Mouse (Mus musculus) midbrain, embryonic 11.5 days (tissue): Measurements from ENCODE around the gene Tbx5. TPM values are rescaled to one million over a fixed set of nuclear protein-coding genes. Genes with fewer than 3 reads are reported as not detected.

ENCODE experiments used
- ATAC-seq: fragments of 200-750 bp; cut with Nextera tagmentation; 2 replicates; pipeline ENCODE4 v1.8.0; 2017; ENCODE audit warnings: moderate TSS enrichment, moderate library complexity; ENCODE audit not compliant: low FRiP score
- DNase-seq: peaks from one replicate; pipeline ENCODE4 v3.0.0; 2015; ENCODE audit warnings: low spot score; ENCODE audit errors: missing footprints
- H3K27ac ChIP-seq: fragments of 300-500 bp; sonication (generic); 2 replicates; pipeline ENCODE4 v1.5.1; 2014; ENCODE audit warnings: low read depth, low read length
- H3K27me3 ChIP-seq: fragments of 300-500 bp; sonication (generic); 2 replicates; pipeline ENCODE4 v1.6.1; 2014; ENCODE audit warnings: mild to moderate bottlenecking, low read length, moderate library complexity, mixed read lengths; ENCODE audit not compliant: control insufficient read depth, insufficient read depth
- H3K36me3 ChIP-seq: fragments of 300-500 bp; sonication (generic); 2 replicates; pipeline ENCODE4 v1.6.1; 2014; ENCODE audit warnings: mild to moderate bottlenecking, low read length, moderate library complexity, mixed read lengths; ENCODE audit not compliant: control insufficient read depth, insufficient read depth
- H3K4me1 ChIP-seq: fragments of 300-500 bp; sonication (generic); 2 replicates; pipeline ENCODE4 v1.6.1; 2014; ENCODE audit warnings: low read length; ENCODE audit not compliant: control insufficient read depth, insufficient read depth
- H3K4me2 ChIP-seq: fragments of 300-500 bp; sonication (generic); 2 replicates; pipeline ENCODE4 v1.6.1; 2014; ENCODE audit warnings: mild to moderate bottlenecking, moderate library complexity
- H3K4me3 ChIP-seq: fragments of 300-500 bp; sonication (generic); 2 replicates; pipeline ENCODE4 v1.5.1; 2014; ENCODE audit warnings: low read depth, low read length
- H3K9ac ChIP-seq: fragments of 300-500 bp; sonication (generic); 2 replicates; pipeline ENCODE4 v1.6.1; 2014; ENCODE audit warnings: low read length
- H3K9me3 ChIP-seq: fragments of 300-500 bp; sonication (generic); 2 replicates; pipeline ENCODE4 v1.6.1; 2016; ENCODE audit warnings: low read length; ENCODE audit not compliant: control insufficient read depth
- WGBS: fragments of 180-500 bp; shearing (Covaris S2); extraction: QIAGEN DNeasy Blood & Tissue Kit; methylation state at CpG from one replicate; pipeline ENCODE4 v1.1.7; 2014; 5-methylcytosine and 5-hydroxymethylcytosine counted together
- polyA plus RNA-seq: library from polyadenylated mRNA; unstranded; fragments of >200 nt; fragmentation: Nextera tagmentation; extraction: Ambion mirVana; gene quantifications from 2 replicates; pipeline ENCODE4 v1.2.1, GENCODE M21; 2014

Gene Tbx5
- polyA plus RNA-seq, 1 experiment from 2014 or later, result not detected

DNA sequence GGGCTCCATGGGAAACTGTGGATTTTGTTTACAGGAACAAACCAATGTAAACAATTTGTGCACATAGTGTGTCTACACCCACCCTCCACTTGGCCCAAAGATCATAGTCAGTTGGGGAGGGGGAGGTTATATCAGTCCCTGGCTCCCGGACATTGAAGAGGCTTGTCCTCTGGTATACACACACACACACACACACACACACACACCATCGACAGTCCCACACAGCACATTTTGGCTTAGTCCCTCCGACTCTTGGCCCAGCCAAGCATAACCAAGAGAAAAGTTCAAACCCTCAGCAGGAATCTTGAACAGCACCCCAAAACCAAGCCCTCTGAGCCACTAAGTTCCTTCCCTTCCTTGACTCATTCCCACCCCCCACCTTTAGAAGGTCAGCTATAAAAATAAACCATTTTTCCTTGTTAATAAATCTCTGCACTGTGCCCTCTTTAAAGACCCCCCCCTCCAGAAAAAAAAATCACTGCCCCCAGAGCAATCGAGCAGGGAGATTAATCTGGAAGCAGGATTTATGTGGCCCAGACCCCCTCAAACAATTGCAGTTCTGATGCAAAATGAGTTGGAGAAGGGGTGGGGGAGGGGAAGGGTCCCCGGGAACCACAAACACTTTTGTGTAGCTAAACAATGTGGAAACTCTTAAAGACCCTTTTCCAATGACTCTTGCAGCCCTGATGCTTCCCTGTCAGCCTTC, 33.6 kb upstream of the Tbx5 start:
- H3K27me3 ChIP-seq, result peaks cover 100% of the 10 kb centered on the region
- H3K9ac ChIP-seq, result no peak overlapping the region
- H3K4me1 ChIP-seq, result no peaks in the 10 kb centered on the region
- no peak for ATAC-seq
- H3K4me2 ChIP-seq, result no peak overlapping the region
- H3K36me3 ChIP-seq, result no peaks in the 10 kb centered on the region
- WGBS, result 3% methylated on average over 5 of the region's 5 CpGs
- H3K27ac ChIP-seq, result no peak overlapping the region
- DNase-seq, result no peak
- H3K4me3 ChIP-seq, result no peak overlapping the region
- H3K9me3 ChIP-seq, result no peaks in the 10 kb centered on the region; the same call in 1 of the 2 replicates

DNA sequence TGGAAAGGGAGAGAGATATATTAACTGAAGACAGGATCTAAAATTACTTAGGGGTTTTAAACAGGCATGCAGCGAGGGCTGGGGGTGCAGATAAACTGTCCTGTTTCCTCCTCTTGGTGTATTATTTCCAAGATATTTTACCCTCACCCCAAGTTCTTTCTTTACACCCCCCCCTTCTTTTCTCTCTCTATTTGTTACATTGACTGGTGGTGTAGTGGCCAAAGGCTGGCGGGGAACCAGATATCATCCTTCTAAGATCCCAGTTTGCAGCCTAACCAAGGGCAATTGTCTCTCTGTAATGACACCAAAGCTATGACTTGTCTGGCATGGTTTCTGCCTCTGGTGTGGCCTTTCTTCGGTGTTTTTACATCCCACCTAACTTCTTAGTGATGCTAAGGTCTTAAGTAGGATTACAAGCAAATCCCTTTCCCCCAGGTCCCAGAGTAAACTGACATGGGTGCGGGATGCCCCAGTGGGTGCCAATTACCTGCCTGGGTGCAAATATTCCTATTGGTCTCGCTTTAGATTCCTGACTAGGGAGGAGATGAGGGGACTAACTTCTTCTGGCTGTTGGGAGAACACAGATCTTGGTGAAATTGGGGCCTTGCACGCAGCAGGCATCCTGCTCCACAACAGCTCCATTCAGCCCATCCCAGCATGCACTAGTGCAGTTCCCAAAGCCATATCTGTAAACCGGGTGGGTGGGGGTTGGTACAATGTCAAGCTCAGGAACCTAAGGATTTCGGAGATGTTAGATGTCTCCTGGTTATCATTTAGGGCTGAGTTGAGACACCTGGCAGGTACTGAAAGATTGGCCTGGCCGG, 32.8 kb upstream of the Tbx5 start:
- H3K27me3 ChIP-seq, result peaks cover 100% of the 10 kb centered on the region
- DNase-seq, result peak; percentile 92
- no peaks in the 10 kb centered on the region for H3K36me3 ChIP-seq
- H3K27ac ChIP-seq, result no peak overlapping the region
- no peak overlapping the region for H3K4me2 ChIP-seq
- no peak for ATAC-seq
- under 1% methylated on average over 9 of the region's 9 CpGs for WGBS
- H3K4me1 ChIP-seq, result no peaks in the 10 kb centered on the region
- no peak overlapping the region for H3K9ac ChIP-seq
- H3K4me3 ChIP-seq, result no peak overlapping the region
- H3K9me3 ChIP-seq, result no peaks in the 10 kb centered on the region; the same call in 1 of the 2 replicates

DNA sequence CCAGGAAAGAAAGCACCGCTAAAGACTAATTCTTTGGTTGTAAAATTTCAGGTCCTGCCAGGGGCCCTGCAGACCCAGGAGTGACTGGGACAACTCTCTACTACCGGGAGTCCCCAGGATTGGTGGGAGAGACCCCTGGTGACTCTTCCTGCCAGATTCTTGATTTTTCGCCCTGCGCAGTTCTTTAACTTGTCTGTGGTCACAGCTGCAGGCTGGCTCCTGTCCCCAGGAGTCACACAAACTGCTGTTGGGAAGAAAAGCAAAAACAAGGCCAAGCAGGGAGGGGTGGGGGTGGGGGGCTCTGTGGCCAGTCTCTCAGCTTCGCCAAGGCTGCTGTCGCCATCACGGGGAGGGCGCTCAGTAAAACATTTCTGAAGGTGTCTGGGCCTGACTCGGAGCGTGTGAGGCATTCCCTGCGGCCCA, 32.2 kb upstream of the Tbx5 start:
- Histone ChIP-seq H3K27me3 (peaks cover 100% of the 10 kb centered on the region), H3K9me3 (no peaks in the 10 kb centered on the region; the same call in 1 of the 2 replicates), H3K36me3 (no peaks in the 10 kb centered on the region), H3K4me3 (no peak overlapping the region), H3K27ac (no peak overlapping the region), H3K4me2 (no peak overlapping the region), H3K9ac (no peak overlapping the region), H3K4me1 (no peaks in the 10 kb centered on the region)
- ATAC-seq, result no peak
- DNase-seq, result peak; percentile 89
- 3% methylated on average over 11 of the region's 11 CpGs for WGBS

DNA sequence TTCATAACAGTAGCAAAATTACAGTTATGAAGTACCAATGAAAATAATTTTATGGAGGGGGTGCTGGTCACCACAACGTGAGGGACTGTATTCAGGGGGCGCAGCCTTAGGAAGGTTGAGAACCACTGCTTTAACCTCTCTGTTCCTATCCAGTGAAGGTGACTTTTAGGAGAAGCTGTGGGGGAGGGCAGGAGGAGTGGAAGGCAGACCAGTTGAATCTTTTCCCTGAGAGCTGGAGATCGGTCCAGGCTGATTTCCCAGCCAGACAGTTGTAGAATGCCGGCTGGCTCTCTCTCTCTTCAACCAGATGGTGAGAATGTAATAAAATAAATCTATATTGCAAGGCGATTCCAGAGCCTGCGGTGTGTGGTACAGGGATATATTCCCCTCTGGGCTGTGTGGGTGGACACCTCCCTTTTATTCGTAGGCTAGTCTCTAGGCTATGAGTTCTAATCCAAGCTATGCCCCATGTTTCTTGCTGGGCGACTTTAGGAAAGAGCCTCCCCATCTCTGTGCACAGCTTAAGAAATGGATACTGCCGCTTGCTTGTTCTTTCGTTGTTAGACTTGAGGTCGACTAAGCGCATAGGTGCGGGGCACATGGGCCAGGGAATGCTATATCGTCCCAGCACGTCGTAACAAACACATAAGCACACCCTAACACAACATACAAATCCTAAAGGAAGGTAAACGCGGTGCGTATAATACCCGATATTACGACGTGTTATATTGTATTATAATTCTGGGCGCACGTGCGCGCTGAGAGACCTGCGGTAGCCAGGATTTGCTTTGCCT, 29.7 kb upstream of the Tbx5 start:
- Histone ChIP-seq H3K9ac (no peak overlapping the region), H3K27me3 (peaks cover 100% of the 10 kb centered on the region), H3K36me3 (no peaks in the 10 kb centered on the region), H3K9me3 (no peaks in the 10 kb centered on the region; the same call in 1 of the 2 replicates), H3K4me2 (no peak overlapping the region), H3K4me3 (no peak overlapping the region), H3K4me1 (no peaks in the 10 kb centered on the region), H3K27ac (no peak overlapping the region)
- peak; percentile 95 for DNase-seq
- ATAC-seq, result no peak
- WGBS, result 2% methylated on average over 27 of the region's 27 CpGs

DNA sequence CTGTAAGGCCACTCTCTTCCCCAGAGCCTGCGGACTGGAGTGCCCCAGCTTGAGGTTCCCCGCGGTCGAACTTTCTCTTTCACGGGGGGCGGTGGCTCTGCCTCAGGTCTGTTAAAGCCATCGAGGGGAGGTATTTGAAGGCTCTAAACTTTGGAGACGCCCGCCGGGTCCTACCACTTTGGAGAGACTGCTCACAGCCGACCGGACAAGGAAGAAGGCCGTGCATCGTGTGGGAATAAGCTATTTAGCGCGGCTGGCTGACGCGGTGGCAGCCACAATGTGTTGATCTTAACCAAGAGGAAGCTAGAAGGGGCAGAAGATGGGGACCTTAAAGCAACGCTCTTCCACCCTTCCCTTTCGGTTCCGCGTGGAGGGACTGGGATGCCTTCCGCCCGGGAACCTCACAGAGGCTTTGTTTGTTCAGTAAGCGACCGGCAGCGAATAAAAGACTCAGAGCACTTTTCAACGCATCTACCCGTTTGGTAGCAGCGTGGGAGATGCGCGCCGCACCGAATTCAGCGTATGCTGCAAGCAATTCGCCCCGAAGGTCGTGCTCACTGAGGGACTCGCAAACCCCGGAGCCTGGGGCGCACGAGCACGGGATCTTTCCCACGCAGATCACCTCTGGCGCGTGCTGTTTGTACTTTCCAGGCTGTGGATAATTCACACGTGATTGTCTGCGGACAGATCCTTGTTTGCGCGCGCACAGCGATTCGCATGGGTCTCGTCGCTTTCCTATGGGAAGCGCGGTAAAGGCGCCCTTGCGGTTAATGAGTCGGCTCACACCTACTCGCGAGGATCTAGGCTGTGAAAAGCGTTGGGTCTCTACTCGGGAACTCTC, 28.8 kb upstream of the Tbx5 start:
- ATAC-seq, result no peak
- under 1% methylated on average over 64 of the region's 64 CpGs for WGBS
- H3K27ac ChIP-seq, result no peak overlapping the region

DNA sequence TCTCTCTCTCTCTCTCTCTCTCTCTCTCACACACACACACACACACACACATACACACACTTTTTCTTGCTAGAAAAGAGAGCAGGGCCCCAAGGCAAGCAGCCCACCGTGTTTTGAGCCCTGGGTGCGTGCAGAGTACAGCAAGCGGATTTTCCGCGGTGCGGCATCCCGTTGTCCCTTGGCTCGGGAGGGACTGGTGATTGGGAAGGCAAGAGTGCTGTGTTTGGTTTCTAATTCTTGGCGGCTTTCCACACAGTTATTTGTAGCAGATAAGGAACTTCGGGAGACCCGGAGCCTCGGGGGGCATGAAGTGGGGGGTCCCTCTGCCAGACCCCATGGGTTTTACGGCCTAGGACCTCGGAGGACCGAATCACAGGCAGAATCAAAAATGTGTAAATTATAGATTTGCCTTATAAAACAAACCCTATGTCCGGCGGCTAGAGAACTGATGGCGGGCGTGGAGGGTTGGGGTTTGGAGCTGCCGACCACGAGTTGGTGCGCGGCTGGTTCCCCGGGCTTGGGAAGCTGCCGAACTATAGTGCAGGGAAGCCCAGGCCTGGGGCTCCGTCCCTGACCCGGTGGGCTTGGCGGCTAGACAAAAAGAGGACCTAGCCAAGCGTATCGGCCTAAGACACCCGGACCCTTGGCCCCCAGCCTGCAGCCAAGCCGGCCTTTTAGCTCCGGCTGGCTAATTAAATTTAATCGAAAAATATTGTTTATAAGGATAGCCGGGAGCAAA, 28.0 kb upstream of the Tbx5 start:
- H3K27me3 ChIP-seq, result peaks cover 99% of the 10 kb centered on the region
- DNase-seq, result peak; percentile 93
- H3K4me3 ChIP-seq, result no peak overlapping the region
- under 1% methylated on average over 35 of the region's 35 CpGs for WGBS
- ATAC-seq, result no peak
- no peak overlapping the region for H3K4me2 ChIP-seq
- no peak overlapping the region for H3K27ac ChIP-seq
- H3K36me3 ChIP-seq, result no peaks in the 10 kb centered on the region
- no peak overlapping the region for H3K9ac ChIP-seq
- no peaks in the 10 kb centered on the region for H3K4me1 ChIP-seq
- no peaks in the 10 kb centered on the region; the same call in 1 of the 2 replicates for H3K9me3 ChIP-seq

More for the DNA sequence above, 28.8 kb upstream of the Tbx5 start:
- Histone ChIP-seq H3K36me3 (no peaks in the 10 kb centered on the region), H3K9ac (no peak overlapping the region), H3K4me3 (no peak overlapping the region), H3K9me3 (no peaks in the 10 kb centered on the region; the same call in 1 of the 2 replicates), H3K4me1 (no peaks in the 10 kb centered on the region), H3K4me2 (no peak overlapping the region), H3K27me3 (peaks cover 100% of the 10 kb centered on the region)
- peak; percentile 97 for DNase-seq

DNA sequence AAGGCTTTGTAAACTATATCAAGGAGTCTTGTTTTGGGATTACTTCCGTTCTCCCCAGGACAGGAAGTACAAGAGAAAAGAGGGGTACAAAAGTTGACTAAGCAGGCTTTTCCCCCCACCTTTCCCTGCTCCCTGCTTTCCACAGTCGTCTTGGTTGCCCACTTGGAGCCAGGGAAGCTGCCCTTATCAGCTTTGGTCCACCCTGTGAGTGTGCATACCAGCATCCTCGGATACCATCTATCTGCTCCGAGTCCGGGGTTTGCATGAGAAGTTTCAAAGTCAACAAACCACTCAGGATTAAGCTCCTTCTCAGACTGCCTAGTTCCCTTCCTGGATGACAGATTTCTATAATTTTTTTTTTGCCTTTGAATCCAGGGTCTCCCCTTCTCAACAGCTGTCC, 26.8 kb upstream of the Tbx5 start:
- WGBS, result under 1% methylated on average over 5 of the region's 5 CpGs
- DNase-seq (peak; percentile 94), ATAC-seq (no peak)
- Histone ChIP-seq H3K36me3 (no peaks in the 10 kb centered on the region), H3K27ac (no peak overlapping the region), H3K9me3 (no peaks in the 10 kb centered on the region; the same call in 1 of the 2 replicates), H3K9ac (no peak overlapping the region), H3K4me2 (no peak overlapping the region), H3K4me1 (no peaks in the 10 kb centered on the region), H3K27me3 (peaks cover 97% of the 10 kb centered on the region), H3K4me3 (no peak overlapping the region)

DNA sequence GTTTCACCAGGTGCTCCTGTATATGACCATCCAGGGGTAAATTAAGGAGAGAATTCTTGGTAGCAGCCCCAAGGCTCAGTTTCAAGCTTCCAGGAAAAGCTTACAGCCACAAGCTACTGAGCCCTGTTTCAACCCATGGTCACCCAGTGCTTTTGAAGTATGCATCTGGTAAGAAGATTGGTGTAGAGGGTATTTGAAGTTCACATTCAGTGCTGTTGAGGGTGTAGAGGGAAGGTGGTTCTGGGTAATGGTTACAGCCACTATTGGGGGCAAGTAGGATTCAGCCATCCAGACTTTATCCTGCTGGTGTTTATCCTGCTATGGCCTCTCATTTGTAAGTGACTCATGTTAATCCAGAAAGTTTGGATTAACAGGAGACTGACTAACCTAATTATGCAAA, 26.0 kb upstream of the Tbx5 start:
- Histone ChIP-seq H3K4me3 (no peak overlapping the region), H3K4me2 (no peak overlapping the region), H3K4me1 (no peaks in the 10 kb centered on the region), H3K27ac (no peak overlapping the region), H3K9ac (no peak overlapping the region), H3K9me3 (no peaks in the 10 kb centered on the region; the same call in 1 of the 2 replicates), H3K36me3 (no peaks in the 10 kb centered on the region), H3K27me3 (peaks cover 92% of the 10 kb centered on the region)
- no peak for ATAC-seq
- DNase-seq, result peak; percentile 91
